In genomic region chr10:27041812-27042211, GRCm38 (mm10) we compare ENCODE assay signal across 28 mouse cellular contexts.
"Had no signal": no experiment of that assay in that cellular context is flagged by ENCODE, and none has a peak within 500 bp of the region (broad histone marks: within the 10 kb centered on the region; RNA-seq: fewer than 3 reads in every experiment).

No protein-coding gene starts in this region.

- H3K27me3 ChIP-seq: heart, embryonic 12.5 days; hindbrain, embryonic 12.5 days; intestine, embryonic 15.5 days; limb, embryonic 12.5 days; liver, embryonic 13.5 days; liver, embryonic 15.5 days had no signal

- DNase-seq: gastrocnemius, adult 2 months; gastrocnemius, postnatal 10 days; gastrocnemius, postnatal 25 days; heart, adult 18-20 months; heart, postnatal 10 days; heart, postnatal 4 days; kidney, adult 18-20 months; kidney, adult 8-10 months; kidney, postnatal 10 days; kidney, postnatal 25 days; kidney, postnatal 4 days; liver; liver, embryonic 13.5 days had no signal

- H3K9me3 ChIP-seq: heart, embryonic 10.5 days; heart, embryonic 12.5 days; hindbrain, embryonic 10.5 days; hindbrain, embryonic 12.5 days; intestine, embryonic 15.5 days; limb, embryonic 10.5 days; limb, embryonic 12.5 days; liver, embryonic 13.5 days; liver, embryonic 15.5 days had no signal

- H3K4me1 ChIP-seq: heart, embryonic 10.5 days; heart, embryonic 12.5 days; hindbrain, embryonic 12.5 days; intestine, embryonic 15.5 days; limb, embryonic 10.5 days; limb, embryonic 12.5 days; liver, embryonic 13.5 days; liver, embryonic 15.5 days had no signal

- H3K4me2 ChIP-seq: heart, embryonic 12.5 days; hindbrain, embryonic 12.5 days; hindbrain, embryonic 14.5 days; intestine, embryonic 15.5 days; limb, embryonic 12.5 days; liver, embryonic 11.5 days; liver, embryonic 13.5 days; liver, embryonic 15.5 days had no signal

- H3K4me3 ChIP-seq: gastrocnemius, adult 2 months; heart, embryonic 10.5 days; heart, embryonic 12.5 days; hindbrain, embryonic 10.5 days; hindbrain, embryonic 12.5 days; intestine, embryonic 15.5 days; layer of hippocampus, adult 2 months; left cerebral cortex, adult 2 months; limb, embryonic 10.5 days; limb, embryonic 12.5 days; liver, embryonic 13.5 days; liver, embryonic 15.5 days had no signal

- H3K9ac ChIP-seq: heart, embryonic 12.5 days; hindbrain, embryonic 12.5 days; hindbrain, embryonic 14.5 days; intestine, embryonic 15.5 days; limb, embryonic 12.5 days; liver, embryonic 13.5 days; liver, embryonic 15.5 days had no signal

- ATAC-seq: hindbrain, embryonic 16.5 days; inflammation-experienced regulatory T-cells, adult 6 months; intestine, embryonic 15.5 days; intestine, postnatal 0 days had no signal

- H3K36me3 ChIP-seq: heart, embryonic 10.5 days; heart, embryonic 12.5 days; hindbrain, embryonic 10.5 days; hindbrain, embryonic 12.5 days; intestine, embryonic 15.5 days; limb, embryonic 10.5 days; limb, embryonic 12.5 days; liver, embryonic 13.5 days; liver, embryonic 15.5 days had no signal

- H3K27ac ChIP-seq: gastrocnemius, adult 2 months; heart, embryonic 10.5 days; hindbrain, embryonic 10.5 days; hindbrain, embryonic 12.5 days; hindbrain, embryonic 14.5 days; intestine, embryonic 15.5 days; layer of hippocampus, adult 2 months; left cerebral cortex, adult 2 months; limb, embryonic 10.5 days; limb, embryonic 12.5 days; liver, embryonic 13.5 days; liver, embryonic 15.5 days had no signal
